Mouse (Mus musculus): Measurements from ENCODE around the gene Ppfibp2.

DNA sequence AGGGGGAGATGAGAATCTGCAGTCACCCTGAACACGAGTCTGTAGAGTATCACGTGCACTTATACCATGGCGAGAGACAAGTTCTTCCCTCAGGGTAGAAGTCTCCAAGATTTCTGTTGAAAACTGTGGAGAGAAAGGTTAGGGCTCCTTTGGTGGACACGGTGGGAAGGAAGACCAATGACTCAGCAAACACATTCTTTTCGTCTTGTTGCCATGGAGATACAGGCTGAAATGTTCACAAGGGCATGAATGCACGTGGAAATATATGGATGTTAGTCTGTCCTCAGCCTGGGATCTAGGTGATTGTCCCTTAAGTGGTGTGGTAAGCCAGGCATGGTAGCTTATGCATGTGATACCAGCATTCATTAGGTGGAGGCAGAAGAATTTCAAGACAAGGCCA is 175.8 kb downstream of the Ppfibp2 start:
- no peak for TF ChIP-seq POLR2A (IDR thresholded peaks at IDR 0.05; ENCODE audit: insufficient read length, low read depth)
- no peak for TF ChIP-seq E2F4 (IDR thresholded peaks at IDR 0.05; ENCODE audit: insufficient read depth)
- no peak for TF ChIP-seq POLR2AphosphoS2 (IDR thresholded peaks at IDR 0.05; ENCODE audit: insufficient read length, low read depth)
- no peak for TF ChIP-seq MAX (IDR thresholded peaks at IDR 0.05; ENCODE audit: low read depth)
- no peak for TF ChIP-seq TCF3 (IDR thresholded peaks at IDR 0.05; ENCODE audit: insufficient read length, low read depth)
- TF ChIP-seq MYOD1 (IDR thresholded peaks at IDR 0.05; ENCODE audit: control insufficient read depth in 1 of 3, insufficient read length in 2 of 3, low read depth in 2 of 3) = no peak
- no peak for TF ChIP-seq USF1 (IDR thresholded peaks at IDR 0.05; ENCODE audit: low read depth)
